Mouse (Mus musculus) thymus, adult 2 months (tissue): ENCODE results near the gene Gid4.

Experiments
- CTCF ChIP-seq: fragments of 200-500 bp; IDR thresholded peaks from 2 replicates; pipeline ENCODE4 v1.5.1; 2012; ENCODE audit warnings: mild to moderate bottlenecking, control low read depth, low read length, moderate library complexity, borderline replicate concordance; ENCODE audit not compliant: control insufficient read depth, poor library complexity, insufficient read depth; ENCODE audit errors: extremely low read depth
- POLR2A ChIP-seq: fragments of 200-500 bp; IDR thresholded peaks from 2 replicates; pipeline ENCODE4 v1.6.1; 2012; ENCODE audit warnings: mild to moderate bottlenecking, low read length, control low read depth, moderate library complexity; ENCODE audit not compliant: control insufficient read depth, poor library complexity, insufficient read depth; ENCODE audit errors: extremely low read depth

GRCm38 (mm10) chr11:60406606-60407005 is 10.3 kb upstream of the Gid4 start:
- TF ChIP-seq CTCF (no peak), POLR2A (no peak)
